Mouse (Mus musculus) ES-E14 (cell line): ENCODE results near the gene Anpep.

Experiments used
- CHD2 ChIP-seq: IDR thresholded peaks from 2 replicates; pipeline ENCODE4 v1.6.1; 2014; ENCODE audit warnings: mild to moderate bottlenecking, low read depth, low read length, inconsistent platforms
- HCFC1 ChIP-seq: IDR thresholded peaks from 2 replicates; pipeline ENCODE4 v1.6.1; 2012; ENCODE audit warnings: low read length, inconsistent platforms, borderline replicate concordance; ENCODE audit not compliant: insufficient read depth
- ZC3H11A ChIP-seq: IDR thresholded peaks from 2 replicates; pipeline ENCODE4 v1.6.1; 2012; ENCODE audit warnings: low read depth, mild to moderate bottlenecking, inconsistent platforms, low read length, borderline replicate concordance

DNA sequence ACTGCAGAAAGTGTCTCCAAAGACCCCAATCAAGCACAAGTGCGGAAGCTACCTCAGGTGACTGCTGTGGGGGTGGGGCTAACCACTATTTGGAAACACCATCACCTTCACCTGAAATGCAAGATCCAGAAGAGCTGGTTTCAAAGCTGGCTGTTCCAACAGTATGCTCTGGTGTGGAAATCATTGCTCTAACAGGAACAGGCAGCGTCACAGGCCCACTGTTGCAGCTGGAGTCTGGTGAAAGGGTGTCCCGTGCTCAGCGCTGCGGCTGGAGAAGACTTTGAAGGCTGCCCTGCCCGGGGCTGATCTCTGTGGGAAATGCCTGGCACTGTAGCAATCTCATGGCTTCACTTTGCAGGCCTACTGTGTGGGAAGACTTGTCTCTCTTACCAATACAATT lies 12.5 kb upstream of the Anpep start:
- TF ChIP-seq CHD2 (no peak), ZC3H11A (no peak), HCFC1 (no peak)
